Mouse (Mus musculus) forebrain, embryonic 16.5 days (tissue): ENCODE measurements around the gene Syne2. TPM values are rescaled to one million over a fixed set of nuclear protein-coding genes. Genes with fewer than 3 reads are reported as not detected.

ENCODE experiments used
- ATAC-seq: fragments of 200-750 bp; cut with Nextera tagmentation; 2 replicates; pipeline ENCODE4 v1.8.0; 2017; ENCODE audit warnings: mild to moderate bottlenecking, moderate library complexity
- H3K27ac ChIP-seq: fragments of 300-500 bp; sonication (generic); 2 replicates; pipeline ENCODE4 v1.5.1; 2014; ENCODE audit warnings: low read length, control low read depth
- H3K27me3 ChIP-seq: fragments of 300-500 bp; sonication (generic); replicated peaks from 2 replicates; pipeline ENCODE4 v1.6.1; 2014; ENCODE audit warnings: low read length; ENCODE audit not compliant: control insufficient read depth, insufficient read depth
- H3K36me3 ChIP-seq: fragments of 300-500 bp; sonication (generic); 2 replicates; pipeline ENCODE4 v1.6.1; 2014; ENCODE audit not compliant: control insufficient read depth, insufficient read depth
- H3K4me1 ChIP-seq: fragments of 300-500 bp; sonication (generic); replicated peaks from 2 replicates; pipeline ENCODE4 v1.6.1; 2014; ENCODE audit warnings: low read length; ENCODE audit not compliant: control insufficient read depth, insufficient read depth
- H3K4me2 ChIP-seq: fragments of 300-500 bp; sonication (generic); 2 replicates; pipeline ENCODE4 v1.6.1; 2014; ENCODE audit warnings: mild to moderate bottlenecking, low read length, control low read depth
- H3K4me3 ChIP-seq: fragments of 300-500 bp; sonication (generic); replicated peaks from 2 replicates; pipeline ENCODE4 v1.5.1; 2014; ENCODE audit warnings: mild to moderate bottlenecking, low read length, control low read depth
- H3K9ac ChIP-seq: fragments of 300-500 bp; sonication (generic); replicated peaks from 2 replicates; pipeline ENCODE4 v1.6.1; 2014; ENCODE audit warnings: low read depth, low read length, control low read depth
- H3K9me3 ChIP-seq: fragments of 300-500 bp; sonication (generic); 2 replicates; pipeline ENCODE4 v1.6.1; 2016; ENCODE audit warnings: low read length; ENCODE audit not compliant: control insufficient read depth
- WGBS: fragments of 180-500 bp; shearing (Covaris S2); extraction: QIAGEN DNeasy Blood & Tissue Kit; methylation state at CpG from one replicate; pipeline ENCODE4 v1.1.7; 2014; 5-methylcytosine and 5-hydroxymethylcytosine counted together
- polyA plus RNA-seq: library from polyadenylated mRNA; unstranded; fragments of >200 nt; fragmentation: Nextera tagmentation; extraction: Ambion mirVana; gene quantifications from 2 replicates; pipeline ENCODE4 v1.2.1, GENCODE M21; 2015

Gene Syne2
- polyA plus RNA-seq, 1 experiment from 2014 or later, result 110 TPM

GRCm38 (mm10) chr12:75839083-75839736, 21.3 kb downstream of the Syne2 start:
- 36% methylated on average over 11 of the region's 11 CpGs for WGBS
- no peak for ATAC-seq

GRCm38 (mm10) chr12:75841183-75841582, 23.2 kb downstream of the Syne2 start:
- Histone ChIP-seq H3K4me1 (peaks cover 19% of the 10 kb centered on the region), H3K9me3 (no peaks in the 10 kb centered on the region), H3K4me2 (no peak overlapping the region), H3K9ac (no peak overlapping the region), H3K27ac (no peak overlapping the region), H3K4me3 (no peak overlapping the region), H3K36me3 (no peaks in the 10 kb centered on the region), H3K27me3 (no peaks in the 10 kb centered on the region)
- WGBS, result 74% methylated on average over 7 of the region's 7 CpGs
- peak; percentile 51 for ATAC-seq

More at GRCm38 (mm10) chr12:75839083-75839736, 21.3 kb downstream of the Syne2 start:
- H3K27me3 ChIP-seq, result no peaks in the 10 kb centered on the region
- no peak overlapping the region; the same call in 1 of the 2 replicates for H3K27ac ChIP-seq
- no peak overlapping the region for H3K4me3 ChIP-seq
- H3K9ac ChIP-seq, result no peak overlapping the region
- peaks cover 23% of the 10 kb centered on the region for H3K4me1 ChIP-seq
- no peaks in the 10 kb centered on the region for H3K36me3 ChIP-seq
- no peak overlapping the region for H3K4me2 ChIP-seq
- H3K9me3 ChIP-seq, result no peaks in the 10 kb centered on the region

- H3K9me3 ChIP-seq, result no peaks in the 10 kb centered on the region
- no peak for ATAC-seq
- H3K4me2 ChIP-seq, result no peak overlapping the region
- H3K4me1 ChIP-seq, result peaks cover 8% of the 10 kb centered on the region
- H3K27me3 ChIP-seq, result no peaks in the 10 kb centered on the region
- H3K9ac ChIP-seq, result no peak overlapping the region
- WGBS, result 77% methylated on average over 4 of the region's 4 CpGs
- H3K4me3 ChIP-seq, result no peak overlapping the region
- H3K27ac ChIP-seq, result no peak overlapping the region
- H3K36me3 ChIP-seq, result no peaks in the 10 kb centered on the region
Observed at GRCm38 (mm10) chr12:75844311-75844710, 26.4 kb downstream of the Syne2 start.

- H3K27ac ChIP-seq, result no peak overlapping the region
- no peak overlapping the region for H3K9ac ChIP-seq
- H3K4me1 ChIP-seq, result 0 out of 2 replicates have a peak, but pooled peaks cover 3% of the 10 kb centered on the region
- no peak for ATAC-seq
- no peaks in the 10 kb centered on the region for H3K9me3 ChIP-seq
- H3K36me3 ChIP-seq, result no peaks in the 10 kb centered on the region
- H3K4me2 ChIP-seq, result no peak overlapping the region
- WGBS, result 78% methylated on average over 9 of the region's 9 CpGs
- no peak overlapping the region for H3K4me3 ChIP-seq
- no peaks in the 10 kb centered on the region for H3K27me3 ChIP-seq
Observed at GRCm38 (mm10) chr12:75845070-75845469, 27.1 kb downstream of the Syne2 start.

GRCm38 (mm10) chr12:75846513-75846912, 28.6 kb downstream of the Syne2 start:
- Histone ChIP-seq H3K4me2 (no peak overlapping the region), H3K27ac (no peak overlapping the region), H3K4me3 (no peak overlapping the region), H3K36me3 (no peaks in the 10 kb centered on the region), H3K27me3 (no peaks in the 10 kb centered on the region), H3K9me3 (no peaks in the 10 kb centered on the region), H3K9ac (no peak overlapping the region), H3K4me1 (no peaks in the 10 kb centered on the region)
- WGBS, result 83% methylated on average over 12 of the region's 12 CpGs
- ATAC-seq, result no peak

GRCm38 (mm10) chr12:75850205-75850604, 32.3 kb downstream of the Syne2 start:
- Histone ChIP-seq H3K4me3 (no peak overlapping the region), H3K4me1 (peaks cover 4% of the 10 kb centered on the region; the same call in 1 of the 2 replicates), H3K9ac (no peak overlapping the region), H3K27ac (no peak overlapping the region), H3K4me2 (no peak overlapping the region), H3K9me3 (no peaks in the 10 kb centered on the region), H3K36me3 (no peaks in the 10 kb centered on the region), H3K27me3 (no peaks in the 10 kb centered on the region)
- ATAC-seq, result no peak
- WGBS, result 72% methylated on average over 3 of the region's 3 CpGs

- no peak for ATAC-seq
- no peaks in the 10 kb centered on the region for H3K9me3 ChIP-seq
- H3K27me3 ChIP-seq, result no peaks in the 10 kb centered on the region
- H3K9ac ChIP-seq, result no peak overlapping the region
- no peaks in the 10 kb centered on the region for H3K36me3 ChIP-seq
- H3K27ac ChIP-seq, result no peak overlapping the region
- H3K4me3 ChIP-seq, result no peak overlapping the region
- H3K4me2 ChIP-seq, result no peak overlapping the region
- WGBS, result 84% methylated on average over 8 of the region's 8 CpGs
- peaks cover 5% of the 10 kb centered on the region for H3K4me1 ChIP-seq
Observed at GRCm38 (mm10) chr12:75851481-75851880, 33.5 kb downstream of the Syne2 start.

GRCm38 (mm10) chr12:75852384-75852783, 34.5 kb downstream of the Syne2 start:
- Histone ChIP-seq H3K4me1 (peaks cover 9% of the 10 kb centered on the region), H3K27me3 (no peaks in the 10 kb centered on the region), H3K9ac (no peak overlapping the region), H3K4me2 (no peak overlapping the region), H3K27ac (no peak overlapping the region), H3K4me3 (no peak overlapping the region), H3K9me3 (no peaks in the 10 kb centered on the region), H3K36me3 (no peaks in the 10 kb centered on the region)
- no peak for ATAC-seq
- 53% methylated on average over 6 of the region's 6 CpGs for WGBS

GRCm38 (mm10) chr12:75853559-75853958, 35.6 kb downstream of the Syne2 start:
- peaks cover 9% of the 10 kb centered on the region for H3K4me1 ChIP-seq
- no peak overlapping the region for H3K4me3 ChIP-seq
- no peaks in the 10 kb centered on the region for H3K27me3 ChIP-seq
- no peaks in the 10 kb centered on the region for H3K36me3 ChIP-seq
- no peak overlapping the region for H3K9ac ChIP-seq
- ATAC-seq, result no peak
- 48% methylated on average over 8 of the region's 8 CpGs for WGBS
- peak overlapping the region; percentile 8 for H3K4me2 ChIP-seq
- H3K27ac ChIP-seq, result no peak overlapping the region
- H3K9me3 ChIP-seq, result no peaks in the 10 kb centered on the region

- Histone ChIP-seq H3K27me3 (no peaks in the 10 kb centered on the region), H3K4me2 (no peak overlapping the region), H3K4me3 (no peak overlapping the region), H3K27ac (no peak overlapping the region), H3K9ac (no peak overlapping the region), H3K4me1 (peaks cover 9% of the 10 kb centered on the region), H3K9me3 (no peaks in the 10 kb centered on the region), H3K36me3 (no peaks in the 10 kb centered on the region)
- ATAC-seq, result no peak
- WGBS, result 60% methylated on average over 7 of the region's 7 CpGs
Observed at GRCm38 (mm10) chr12:75855051-75855453, 37.1 kb downstream of the Syne2 start.
